Mouse (Mus musculus): ENCODE results near the gene Pcbp3. TPM values are rescaled to one million over a fixed set of nuclear protein-coding genes. Genes with fewer than 3 reads are reported as not detected.

Pcbp3 gene
- polyA plus RNA-seq, 1 experiment from 2014 or later = 23.2 TPM

DNA sequence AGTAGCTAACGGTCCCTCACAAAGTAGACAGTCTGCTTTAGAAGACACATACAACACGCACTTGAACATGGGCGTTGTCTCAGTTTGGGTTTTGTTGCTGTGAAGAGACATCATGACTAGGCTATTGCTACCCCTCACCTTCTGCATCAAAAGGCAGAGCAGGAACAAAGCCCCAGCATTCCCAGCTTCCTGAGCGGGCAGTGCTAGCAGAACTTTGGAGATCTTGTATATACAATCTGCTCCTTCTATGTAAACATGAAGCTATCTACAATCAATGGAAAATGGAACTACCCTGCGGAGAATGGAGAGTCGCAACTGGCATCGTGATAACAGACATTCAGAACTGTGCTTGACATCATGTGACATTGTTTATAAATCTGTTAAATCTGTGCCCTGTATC, 9.3 kb upstream of the Pcbp3 start:
- Histone ChIP-seq H3K27me3 (ENCODE audit: insufficient read depth, poor library complexity, severe bottlenecking) (no peaks in the 10 kb centered on the region), H3K4me1 (peaks cover 16% of the 10 kb centered on the region), H3K36me3 (no peaks in the 10 kb centered on the region), H3K4me3 (no peak overlapping the region), H3K9me3 (no peaks in the 10 kb centered on the region), H3K27ac (no peak overlapping the region)
- DNase-seq (ENCODE audit: low spot score) = no peak
- WGBS = 74% methylated on average over 7 of the region's 7 CpGs

DNA sequence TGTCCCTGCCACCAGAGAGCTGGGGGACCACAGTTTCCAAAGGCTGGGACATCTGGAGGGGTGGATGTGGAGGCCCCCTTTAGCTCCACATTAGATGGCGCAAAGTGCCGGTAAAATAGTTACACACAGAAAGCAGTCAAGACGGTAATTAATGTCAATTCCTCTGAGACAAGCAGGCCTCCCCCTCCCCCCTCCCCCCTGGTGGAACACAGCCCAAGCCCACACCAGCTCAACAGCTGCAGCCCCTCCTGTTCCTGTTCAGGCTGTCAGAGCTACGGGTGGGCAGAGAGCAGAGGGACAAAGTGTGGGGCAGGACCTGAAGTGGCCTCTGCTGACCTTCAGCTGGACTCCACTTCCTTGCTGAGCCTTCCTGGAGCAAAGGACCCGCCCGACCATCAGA, 2.7 kb upstream of the Pcbp3 start:
- WGBS = 19% methylated on average over 6 of the region's 6 CpGs
- DNase-seq (ENCODE audit: low spot score) = no peak
- H3K4me3 ChIP-seq = 0 out of 2 replicates have a peak overlapping the region, but pooled peaks have one; percentile 12
- H3K36me3 ChIP-seq = no peaks in the 10 kb centered on the region
- H3K4me1 ChIP-seq = peaks cover 51% of the 10 kb centered on the region
- no peaks in the 10 kb centered on the region; the same call in 1 of the 2 replicates for H3K27me3 ChIP-seq (ENCODE audit: insufficient read depth, poor library complexity, severe bottlenecking)
- peak overlapping the region; percentile 52 for H3K27ac ChIP-seq
- no peaks in the 10 kb centered on the region for H3K9me3 ChIP-seq

DNA sequence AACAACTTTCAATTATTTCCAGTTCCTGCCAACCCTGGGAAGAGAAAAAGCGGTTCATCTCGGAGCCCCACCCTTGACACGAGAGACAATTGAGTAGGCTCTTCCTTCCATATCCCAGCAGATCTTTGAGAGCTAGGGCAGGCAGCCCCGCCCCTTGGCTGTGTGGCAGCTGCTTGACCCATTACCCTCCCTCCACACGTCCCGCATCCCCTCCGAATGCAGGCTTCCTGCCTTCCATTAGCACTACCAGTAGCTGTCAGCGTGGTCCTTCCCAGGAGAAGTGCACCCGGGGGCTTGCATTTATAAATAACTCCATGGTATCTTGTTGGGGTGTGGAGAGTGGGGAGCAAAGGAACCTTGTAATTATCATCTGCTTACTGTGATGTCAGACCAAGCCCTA, 2.3 kb upstream of the Pcbp3 start:
- peak overlapping the region; percentile 52; the same call in 1 of the 2 replicates for H3K27ac ChIP-seq
- no peaks in the 10 kb centered on the region for H3K9me3 ChIP-seq
- no peak for DNase-seq (ENCODE audit: low spot score)
- WGBS = 23% methylated on average over 9 of the region's 9 CpGs
- H3K27me3 ChIP-seq (ENCODE audit: insufficient read depth, poor library complexity, severe bottlenecking) = no peaks in the 10 kb centered on the region; the same call in 1 of the 2 replicates
- H3K36me3 ChIP-seq = no peaks in the 10 kb centered on the region
- 0 out of 2 replicates have a peak overlapping the region, but pooled peaks have one; percentile 12 for H3K4me3 ChIP-seq
- peaks cover 51% of the 10 kb centered on the region for H3K4me1 ChIP-seq

DNA sequence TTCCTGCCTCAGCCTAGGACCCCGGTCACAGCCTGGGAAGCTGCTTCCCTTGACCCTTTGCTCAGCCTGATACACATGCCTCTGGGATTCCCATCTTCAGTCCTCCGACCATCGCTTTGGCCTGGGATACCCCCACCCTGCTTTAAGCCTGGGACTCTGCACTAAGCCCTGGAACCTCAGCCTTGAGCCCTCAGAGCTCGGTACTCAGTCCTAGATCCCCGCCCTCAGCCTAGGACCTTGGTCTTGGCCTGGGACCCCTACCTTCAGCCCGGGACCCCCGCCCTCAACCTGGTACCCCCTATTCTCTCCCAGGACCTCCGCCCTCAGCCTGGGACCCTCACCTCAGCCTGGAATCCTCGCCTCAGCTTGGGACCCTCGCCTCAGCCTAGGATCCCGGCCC, 531 bp downstream of the Pcbp3 start:
- WGBS = 19% methylated on average over 11 of the region's 11 CpGs
- peak overlapping the region; percentile 82 for H3K27ac ChIP-seq

DNA sequence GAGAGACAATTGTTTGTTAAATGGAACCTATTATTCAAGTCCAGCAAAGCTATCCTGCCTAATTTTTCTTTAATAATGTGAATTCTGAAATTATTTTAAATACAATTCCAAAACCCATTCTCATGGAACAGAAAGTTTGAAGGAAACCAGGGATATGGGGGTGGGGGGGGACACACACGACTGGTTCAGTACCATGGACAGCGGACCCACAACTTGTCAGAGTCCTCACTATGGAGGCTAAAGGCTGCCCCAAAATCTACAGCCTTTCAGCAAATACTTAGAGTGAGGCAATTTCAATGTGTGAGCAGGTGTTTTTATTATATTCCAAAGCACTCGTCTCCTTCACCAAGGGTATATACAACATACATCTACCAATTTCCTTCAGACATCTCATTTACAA, 3.5 kb downstream of the Pcbp3 start:
- H3K4me1 ChIP-seq = peaks cover 20% of the 10 kb centered on the region
- WGBS = 48% methylated on average over 3 of the region's 3 CpGs
- no peaks in the 10 kb centered on the region for H3K9me3 ChIP-seq
- DNase-seq (ENCODE audit: low spot score) = no peak
- H3K27me3 ChIP-seq (ENCODE audit: insufficient read depth, poor library complexity, severe bottlenecking) = no peaks in the 10 kb centered on the region; the same call in 1 of the 2 replicates
- no peak overlapping the region for H3K4me3 ChIP-seq
- no peaks in the 10 kb centered on the region for H3K36me3 ChIP-seq
- H3K27ac ChIP-seq = no peak overlapping the region

More for the DNA sequence above, 531 bp downstream of the Pcbp3 start:
- Histone ChIP-seq H3K4me1 (peaks cover 49% of the 10 kb centered on the region), H3K36me3 (no peaks in the 10 kb centered on the region), H3K27me3 (ENCODE audit: insufficient read depth, poor library complexity, severe bottlenecking) (no peaks in the 10 kb centered on the region; the same call in 1 of the 2 replicates), H3K9me3 (no peaks in the 10 kb centered on the region), H3K4me3 (peak overlapping the region; percentile 68)
- no peak for DNase-seq (ENCODE audit: low spot score)

DNA sequence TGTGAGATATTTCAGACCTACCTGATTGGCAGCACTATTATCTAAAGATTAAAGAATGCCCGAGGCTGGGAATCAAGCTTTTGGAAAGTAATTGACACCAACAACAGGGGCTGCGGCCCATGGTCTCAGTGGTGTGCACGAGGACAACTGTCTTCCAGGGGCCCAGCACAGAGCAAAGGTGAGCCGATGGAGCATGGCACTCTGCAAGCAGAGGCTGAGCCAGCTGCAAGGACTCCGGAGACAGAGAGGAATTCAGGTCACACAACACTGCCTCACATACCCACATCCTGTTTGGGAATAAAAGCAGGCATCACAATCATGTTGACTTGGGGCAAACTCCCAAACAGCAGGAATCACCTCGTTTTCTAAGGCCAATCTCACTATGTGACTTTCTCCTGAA, 5.5 kb downstream of the Pcbp3 start:
- WGBS = 54% methylated on average over 6 of the region's 6 CpGs
- Histone ChIP-seq H3K4me3 (no peak overlapping the region), H3K27ac (no peak overlapping the region), H3K9me3 (no peaks in the 10 kb centered on the region), H3K27me3 (ENCODE audit: insufficient read depth, poor library complexity, severe bottlenecking) (no peaks in the 10 kb centered on the region; the same call in 1 of the 2 replicates), H3K36me3 (no peaks in the 10 kb centered on the region), H3K4me1 (peaks cover 5% of the 10 kb centered on the region)
- DNase-seq (ENCODE audit: low spot score) = no peak

DNA sequence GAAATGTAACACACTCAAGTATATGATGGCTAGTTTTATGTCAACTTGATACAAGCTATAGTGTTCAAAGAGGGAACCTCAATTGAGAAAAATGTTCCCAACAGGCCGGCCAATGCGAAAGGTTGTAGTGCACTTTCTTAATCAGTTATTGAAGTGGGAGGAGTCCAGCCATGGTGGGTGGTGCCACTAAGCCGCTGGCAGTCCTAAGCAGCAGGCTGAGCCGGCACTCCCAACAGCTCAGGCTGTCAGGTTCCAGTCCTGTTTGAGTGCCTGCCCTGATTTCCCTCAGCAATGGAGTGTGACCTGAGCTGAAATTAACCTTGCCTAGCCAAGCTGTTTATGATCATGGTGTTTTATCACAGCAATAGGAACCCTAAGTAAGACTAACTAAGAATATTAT, 20.6 kb downstream of the Pcbp3 start:
- H3K9me3 ChIP-seq = no peaks in the 10 kb centered on the region
- H3K27me3 ChIP-seq (ENCODE audit: insufficient read depth, poor library complexity, severe bottlenecking) = no peaks in the 10 kb centered on the region
- 61% methylated on average over 4 of the region's 4 CpGs for WGBS
- H3K4me3 ChIP-seq = no peak overlapping the region
- no peak overlapping the region for H3K27ac ChIP-seq
- H3K4me1 ChIP-seq = no peaks in the 10 kb centered on the region
- no peak for DNase-seq (ENCODE audit: low spot score)
- H3K36me3 ChIP-seq = no peaks in the 10 kb centered on the region

DNA sequence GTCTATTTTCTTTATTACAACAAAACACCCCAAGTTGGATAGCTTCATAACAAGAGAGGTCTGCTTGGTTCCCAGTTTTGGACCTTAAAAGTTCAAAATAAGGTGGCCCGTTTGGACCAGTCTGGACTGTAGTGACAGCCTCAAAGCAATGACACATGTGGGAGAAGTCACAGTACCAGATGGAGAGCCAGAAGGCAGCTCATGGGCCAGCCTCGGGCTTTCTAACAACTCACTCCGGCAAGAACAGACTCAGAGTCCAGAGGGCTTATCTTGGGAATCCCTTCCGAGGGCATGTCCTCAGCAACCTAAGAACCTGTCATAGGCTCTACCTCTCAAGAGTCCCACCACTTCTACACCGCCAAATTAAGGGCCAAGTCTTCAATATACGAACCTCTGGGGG, 24.9 kb downstream of the Pcbp3 start:
- Histone ChIP-seq H3K4me1 (no peaks in the 10 kb centered on the region), H3K4me3 (no peak overlapping the region), H3K27me3 (ENCODE audit: insufficient read depth, poor library complexity, severe bottlenecking) (no peaks in the 10 kb centered on the region), H3K27ac (no peak overlapping the region), H3K36me3 (no peaks in the 10 kb centered on the region), H3K9me3 (no peaks in the 10 kb centered on the region)
- WGBS = 73% methylated on average over 6 of the region's 6 CpGs
- no peak for DNase-seq (ENCODE audit: low spot score)

DNA sequence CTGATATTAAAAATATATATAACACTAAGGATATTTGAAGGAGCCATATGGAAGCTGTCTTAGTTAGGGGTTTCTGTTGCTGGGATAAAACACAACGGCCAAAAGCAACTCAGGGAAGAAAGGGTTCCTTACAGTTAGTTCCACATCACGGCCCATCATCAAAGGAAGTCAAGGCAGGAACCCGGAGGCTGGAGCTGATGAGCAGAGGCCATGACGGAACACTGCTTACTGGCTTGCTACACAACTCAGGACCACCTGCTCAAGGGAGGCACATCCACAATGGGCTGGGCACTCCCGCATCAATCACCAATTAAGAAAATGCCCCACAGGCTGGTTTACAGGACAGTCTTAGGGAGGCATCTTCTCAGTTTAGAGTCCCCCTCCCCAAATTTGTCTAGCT, 26.9 kb downstream of the Pcbp3 start:
- WGBS = 83% methylated on average over 5 of the region's 5 CpGs
- H3K27me3 ChIP-seq (ENCODE audit: insufficient read depth, poor library complexity, severe bottlenecking) = no peaks in the 10 kb centered on the region
- no peak overlapping the region for H3K4me3 ChIP-seq
- no peaks in the 10 kb centered on the region for H3K36me3 ChIP-seq
- H3K9me3 ChIP-seq = no peaks in the 10 kb centered on the region
- no peak for DNase-seq (ENCODE audit: low spot score)
- no peak overlapping the region for H3K27ac ChIP-seq
- H3K4me1 ChIP-seq = no peaks in the 10 kb centered on the region

DNA sequence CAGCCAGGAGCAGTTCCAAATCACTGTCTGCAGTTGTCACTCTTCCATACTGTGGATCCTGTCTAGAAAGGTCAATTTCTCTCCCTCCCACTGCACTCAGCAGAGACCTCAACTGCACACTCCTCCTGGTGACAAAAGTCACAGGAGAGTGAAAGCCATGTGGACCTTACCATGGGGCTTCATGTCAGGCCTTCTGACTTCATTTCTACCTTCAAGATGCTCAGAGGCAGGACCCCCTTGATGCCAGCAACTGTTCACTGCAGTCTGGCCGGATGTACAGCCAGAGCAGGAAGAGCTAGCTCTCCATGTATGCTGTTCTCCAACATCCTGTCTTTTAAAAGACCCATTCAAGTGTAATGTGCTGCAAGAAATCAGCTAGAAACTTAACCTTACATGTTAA, 29.9 kb downstream of the Pcbp3 start:
- DNase-seq (ENCODE audit: low spot score) = no peak
- 70% methylated on average over 1 of the region's 1 CpGs for WGBS
- no peaks in the 10 kb centered on the region for H3K9me3 ChIP-seq
- no peak overlapping the region for H3K4me3 ChIP-seq
- no peak overlapping the region for H3K27ac ChIP-seq
- no peaks in the 10 kb centered on the region for H3K27me3 ChIP-seq (ENCODE audit: insufficient read depth, poor library complexity, severe bottlenecking)
- H3K4me1 ChIP-seq = no peaks in the 10 kb centered on the region
- H3K36me3 ChIP-seq = no peaks in the 10 kb centered on the region

DNA sequence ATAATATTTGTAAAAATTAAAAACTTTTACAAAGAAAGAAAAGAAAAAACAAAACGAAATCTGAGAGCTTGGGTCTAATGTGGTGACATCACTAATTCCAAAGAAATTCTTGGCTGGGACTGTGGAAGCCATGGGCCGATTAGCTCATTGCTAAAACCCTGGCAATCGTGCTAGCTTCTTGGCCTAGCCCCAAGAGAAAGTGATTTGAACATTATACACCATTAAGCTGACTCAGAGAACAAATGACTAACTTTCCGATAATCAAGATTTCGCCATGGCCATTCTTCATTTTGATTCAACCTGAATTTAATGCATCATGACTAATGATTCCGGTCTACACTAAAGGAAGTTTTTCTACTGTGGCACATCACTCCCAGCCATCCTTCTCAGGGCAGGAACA, 30.6 kb downstream of the Pcbp3 start:
- no peak overlapping the region for H3K27ac ChIP-seq
- no peak for DNase-seq (ENCODE audit: low spot score)
- no peaks in the 10 kb centered on the region for H3K27me3 ChIP-seq (ENCODE audit: insufficient read depth, poor library complexity, severe bottlenecking)
- H3K4me1 ChIP-seq = no peaks in the 10 kb centered on the region
- no peaks in the 10 kb centered on the region for H3K36me3 ChIP-seq
- no peaks in the 10 kb centered on the region for H3K9me3 ChIP-seq
- no peak overlapping the region for H3K4me3 ChIP-seq
- WGBS = 83% methylated on average over 6 of the region's 6 CpGs

DNA sequence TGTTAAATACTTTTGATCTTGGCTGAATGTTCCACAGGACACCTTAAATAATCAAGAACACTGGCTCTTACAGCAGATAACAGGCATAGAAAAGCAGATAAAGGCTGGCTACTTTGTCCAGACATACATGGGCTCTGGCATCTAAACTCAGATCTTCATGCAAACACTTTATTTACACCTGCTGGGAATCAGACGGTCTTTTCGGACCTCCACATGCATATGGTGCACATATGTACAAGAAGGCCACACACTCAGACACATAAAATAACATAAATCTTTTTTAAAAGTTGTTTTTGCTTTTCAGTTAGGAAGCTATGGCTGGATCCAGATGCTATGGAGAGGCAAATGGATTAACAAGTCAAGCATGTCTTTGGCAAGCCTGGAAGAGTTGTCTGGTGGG, 37.2 kb downstream of the Pcbp3 start:
- no peaks in the 10 kb centered on the region for H3K36me3 ChIP-seq
- no peak for DNase-seq (ENCODE audit: low spot score)
- no peak overlapping the region for H3K27ac ChIP-seq
- H3K4me3 ChIP-seq = no peak overlapping the region
- H3K4me1 ChIP-seq = no peaks in the 10 kb centered on the region
- 92% methylated on average over 2 of the region's 2 CpGs for WGBS
- H3K27me3 ChIP-seq (ENCODE audit: insufficient read depth, poor library complexity, severe bottlenecking) = no peaks in the 10 kb centered on the region
- no peaks in the 10 kb centered on the region for H3K9me3 ChIP-seq

DNA sequence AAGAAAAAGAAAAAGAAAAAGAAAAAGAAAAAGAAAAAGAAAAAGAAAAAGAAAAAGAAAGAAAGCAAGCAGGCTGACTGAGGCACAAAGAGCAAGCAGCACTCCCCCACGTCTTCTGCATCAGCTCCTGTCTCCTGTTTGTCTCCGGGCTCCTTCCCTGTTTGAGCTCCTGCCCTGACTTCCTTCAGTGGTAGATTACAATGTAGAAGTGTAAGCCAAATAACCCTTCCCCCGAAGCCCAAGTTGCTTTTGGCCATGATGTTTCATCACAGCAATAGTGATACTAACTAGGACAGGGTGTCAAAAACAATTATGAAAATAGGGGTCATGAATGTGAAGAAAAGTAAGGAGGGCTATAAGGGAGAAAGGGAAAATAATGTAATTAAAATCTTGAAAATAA, 43.6 kb downstream of the Pcbp3 start:
- 76% methylated on average over 3 of the region's 3 CpGs for WGBS
- Histone ChIP-seq H3K36me3 (no peaks in the 10 kb centered on the region), H3K9me3 (no peaks in the 10 kb centered on the region), H3K27ac (no peak overlapping the region), H3K4me3 (no peak overlapping the region), H3K4me1 (no peaks in the 10 kb centered on the region), H3K27me3 (ENCODE audit: insufficient read depth, poor library complexity, severe bottlenecking) (no peaks in the 10 kb centered on the region)
- no peak for DNase-seq (ENCODE audit: low spot score)

DNA sequence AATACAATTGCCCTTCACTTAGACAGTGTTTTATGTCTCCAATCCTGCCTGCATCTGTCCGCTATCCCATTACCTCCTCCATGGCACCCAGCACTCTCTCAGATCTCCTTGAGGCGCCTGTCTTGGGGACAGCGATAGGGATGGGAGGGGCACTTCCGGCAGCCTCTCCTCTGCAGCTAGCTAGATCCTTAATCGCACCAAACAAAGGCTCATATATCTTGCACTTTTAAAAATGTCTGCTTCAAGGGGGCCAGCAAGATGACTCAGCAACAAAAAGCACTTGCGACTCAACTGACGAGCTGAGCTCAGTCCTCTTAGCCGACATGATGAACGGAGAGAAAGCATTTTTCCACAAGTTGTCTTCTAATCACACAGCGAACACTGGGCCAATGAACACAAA, 55.3 kb downstream of the Pcbp3 start:
- Histone ChIP-seq H3K27me3 (ENCODE audit: insufficient read depth, poor library complexity, severe bottlenecking) (no peaks in the 10 kb centered on the region), H3K9me3 (no peaks in the 10 kb centered on the region), H3K27ac (no peak overlapping the region), H3K4me1 (peaks cover 16% of the 10 kb centered on the region), H3K4me3 (no peak overlapping the region), H3K36me3 (no peaks in the 10 kb centered on the region)
- 74% methylated on average over 10 of the region's 10 CpGs for WGBS
- peak; percentile 79 for DNase-seq (ENCODE audit: low spot score)

All from heart, embryonic 10.5 days (tissue).